Comparison of ENCODE assay signal across 7 mouse cellular contexts in the genomic region with DNA sequence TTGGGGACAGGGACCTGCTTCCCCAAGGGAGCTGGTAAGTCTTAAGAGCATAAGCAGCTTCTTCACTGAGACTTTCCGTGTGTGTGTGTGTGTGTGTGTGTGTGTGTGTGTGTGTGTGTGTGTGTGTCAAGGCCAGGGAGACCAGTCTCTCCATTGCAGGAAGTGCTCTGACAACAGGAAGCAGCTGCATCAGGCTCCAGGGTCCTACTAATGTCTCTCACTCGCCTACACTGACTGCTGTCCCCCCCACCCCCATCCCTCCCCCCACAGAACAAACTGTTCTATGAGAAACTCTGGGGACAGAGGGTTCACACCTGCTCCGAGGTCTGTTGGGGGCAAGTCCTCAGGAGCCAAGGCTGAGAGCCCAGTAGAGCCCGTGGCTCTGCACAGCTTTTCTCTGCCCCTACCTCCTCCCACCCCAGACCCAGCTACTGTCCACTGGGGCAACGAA. TPM values are rescaled to one million over a fixed set of nuclear protein-coding genes. Genes with fewer than 3 reads are reported as not detected.
DNase-seq lines count a peak whose midpoint lies in the region; ATAC-seq lines count a peak whose summit lies in the region.

No protein-coding gene starts in this region.

- peak; percentile 46 to 50 for DNase-seq in right cerebral cortex, postnatal 10 days (ENCODE audit: low spot score in 2 of 2)
- DNase-seq in right cerebral cortex, postnatal 36 days (ENCODE audit: low spot score in 2 of 2): no peak
- DNase-seq in kidney, postnatal 36 days: peak; percentile 73 to 76
- peak; percentile 79 for DNase-seq in naive thymus-derived CD4-positive, alpha-beta T cell, adult 2 months (ENCODE audit: low read depth)
- DNase-seq in left cerebral cortex, adult 18-20 months (ENCODE audit: low spot score in 2 of 2): no peak
- no peak for DNase-seq in right cerebral cortex, adult 18-20 months

- peak; percentile 64 for ATAC-seq in granulocyte monocyte progenitor cell, adult 5-6 weeks (replicated peaks; ENCODE audit: poor library complexity, severe bottlenecking)

RNA-seq across cellular contexts. Expression of a gene that starts 11.8 kb away (rescaled TPM):
- total RNA-seq in granulocyte monocyte progenitor cell, adult 5-6 weeks (2014; fragmentation: Nextera tagmentation): 221 and 248 TPM in 2 replicates
- 186 and 206 TPM in 2 replicates for total RNA-seq in granulocyte monocyte progenitor cell, adult 5-6 weeks (2017)
- total RNA-seq in left cerebral cortex, adult 18-20 months (2021): 100 to 1,000 TPM; 160 to 170 TPM

RNA-seq across cellular contexts. Expression of a gene that starts 58.2 kb away (rescaled TPM):
- 0.52 and 6.0 TPM in 2 replicates for total RNA-seq in granulocyte monocyte progenitor cell, adult 5-6 weeks (2014; fragmentation: Nextera tagmentation)
- 0.21 and 0.60 TPM in 2 replicates for total RNA-seq in granulocyte monocyte progenitor cell, adult 5-6 weeks (2017)
- 1 to 10 TPM; 1.8 TPM for total RNA-seq in left cerebral cortex, adult 18-20 months (2021)

Comparison
In these comparisons a context has a peak if more than half of its experiments do, and no peak if none do; other contexts are left out.
1. DNase-seq: peak in right cerebral cortex, postnatal 10 days (2 of 2), kidney, postnatal 36 days (2 of 2) and naive thymus-derived CD4-positive, alpha-beta T cell, adult 2 months (single experiment); none in right cerebral cortex, postnatal 36 days (0 of 2), left cerebral cortex, adult 18-20 months (0 of 2) and right cerebral cortex, adult 18-20 months (single experiment).